Mouse (Mus musculus): ENCODE measurements around the gene Gng8. TPM values are rescaled to one million over a fixed set of nuclear protein-coding genes. Genes with fewer than 3 reads are reported as not detected.
A peak's percentile ranks its signal among the peaks of the same experiment; 100 is the strongest.

Gene Gng8
- polyA plus RNA-seq, 1 experiment, result 10.3 TPM

DNA sequence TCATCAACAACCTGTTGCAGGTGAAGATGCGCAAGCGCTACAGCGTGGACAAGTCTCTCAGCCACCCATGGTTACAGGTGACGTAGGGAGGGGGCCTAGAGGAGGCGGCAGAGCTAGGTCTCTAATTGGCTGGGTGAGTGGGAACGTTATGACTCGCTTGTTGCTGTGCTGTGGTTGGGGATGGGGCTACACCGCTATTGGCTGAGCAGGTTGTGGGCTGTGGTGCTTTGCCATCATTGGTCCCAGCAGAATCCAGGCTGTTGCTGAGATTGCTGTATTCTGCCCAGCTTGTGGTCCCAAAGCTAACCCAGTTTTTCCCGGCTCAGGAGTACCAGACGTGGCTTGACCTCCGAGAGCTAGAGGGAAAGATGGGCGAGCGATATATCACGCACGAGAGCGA lies 22.1 kb upstream of the Gng8 start:
- Histone ChIP-seq H3K36me3 (ENCODE audit: control insufficient read depth, insufficient read depth, low read length) (no peaks in the 10 kb centered on the region), H3K27ac (ENCODE audit: control insufficient read depth, insufficient read depth, low read depth, low read length) (no peak overlapping the region), H3K4me1 (ENCODE audit: control insufficient read depth, insufficient read depth, low read length) (peaks cover 11% of the 10 kb centered on the region), H3K4me3 (ENCODE audit: control insufficient read depth, low read depth, low read length) (peak overlapping the region; percentile 52), H3K27me3 (ENCODE audit: control insufficient read depth, insufficient read depth, low read length) (no peaks in the 10 kb centered on the region)
- TF ChIP-seq CTCF (IDR thresholded peaks at IDR 0.05; ENCODE audit: control insufficient read depth, insufficient read depth, insufficient replicate concordance, low read depth, low read length) (no peak), POLR2A (IDR thresholded peaks at IDR 0.05; ENCODE audit: control insufficient read depth, low read depth, low read length) (no peak; the same call in 1 of the 2 replicates)

- no peak for TF ChIP-seq POLR2A (IDR thresholded peaks at IDR 0.05; ENCODE audit: control insufficient read depth, low read depth, low read length)
- no peak for TF ChIP-seq CTCF (IDR thresholded peaks at IDR 0.05; ENCODE audit: control insufficient read depth, insufficient read depth, insufficient replicate concordance, low read depth, low read length)
- no peaks in the 10 kb centered on the region for H3K27me3 ChIP-seq (ENCODE audit: control insufficient read depth, insufficient read depth, low read length)
- H3K36me3 ChIP-seq (ENCODE audit: control insufficient read depth, insufficient read depth, low read length), result no peaks in the 10 kb centered on the region
- H3K4me3 ChIP-seq (ENCODE audit: control insufficient read depth, low read depth, low read length), result peak overlapping the region; percentile 87
- H3K4me1 ChIP-seq (ENCODE audit: control insufficient read depth, insufficient read depth, low read length), result peaks cover 16% of the 10 kb centered on the region
- no peak overlapping the region for H3K27ac ChIP-seq (ENCODE audit: control insufficient read depth, insufficient read depth, low read depth, low read length)
These were observed 20.0 kb upstream of the Gng8 start for GRCm38 (mm10) chr7:16871600-16871999.

GRCm38 (mm10) chr7:16872478-16872877 lies 19.1 kb upstream of the Gng8 start:
- TF ChIP-seq POLR2A (IDR thresholded peaks at IDR 0.05; ENCODE audit: control insufficient read depth, low read depth, low read length) (no peak), CTCF (IDR thresholded peaks at IDR 0.05; ENCODE audit: control insufficient read depth, insufficient read depth, insufficient replicate concordance, low read depth, low read length) (no peak)

GRCm38 (mm10) chr7:16873392-16873791 lies 18.2 kb upstream of the Gng8 start:
- no peak for TF ChIP-seq CTCF (IDR thresholded peaks at IDR 0.05; ENCODE audit: control insufficient read depth, insufficient read depth, insufficient replicate concordance, low read depth, low read length)
- TF ChIP-seq POLR2A (IDR thresholded peaks at IDR 0.05; ENCODE audit: control insufficient read depth, low read depth, low read length), result no peak
- no peaks in the 10 kb centered on the region for H3K27me3 ChIP-seq (ENCODE audit: control insufficient read depth, insufficient read depth, low read length)
- H3K4me3 ChIP-seq (ENCODE audit: control insufficient read depth, low read depth, low read length), result peak overlapping the region; percentile 87
- no peaks in the 10 kb centered on the region for H3K36me3 ChIP-seq (ENCODE audit: control insufficient read depth, insufficient read depth, low read length)
- peaks cover 20% of the 10 kb centered on the region for H3K4me1 ChIP-seq (ENCODE audit: control insufficient read depth, insufficient read depth, low read length)
- H3K27ac ChIP-seq (ENCODE audit: control insufficient read depth, insufficient read depth, low read depth, low read length), result no peak overlapping the region

More at GRCm38 (mm10) chr7:16872478-16872877, 19.1 kb upstream of the Gng8 start:
- Histone ChIP-seq H3K36me3 (ENCODE audit: control insufficient read depth, insufficient read depth, low read length) (no peaks in the 10 kb centered on the region), H3K4me3 (ENCODE audit: control insufficient read depth, low read depth, low read length) (peak overlapping the region; percentile 87), H3K4me1 (ENCODE audit: control insufficient read depth, insufficient read depth, low read length) (peaks cover 20% of the 10 kb centered on the region), H3K27me3 (ENCODE audit: control insufficient read depth, insufficient read depth, low read length) (no peaks in the 10 kb centered on the region), H3K27ac (ENCODE audit: control insufficient read depth, insufficient read depth, low read depth, low read length) (no peak overlapping the region)

- Histone ChIP-seq H3K27me3 (ENCODE audit: control insufficient read depth, insufficient read depth, low read length) (no peaks in the 10 kb centered on the region), H3K4me1 (ENCODE audit: control insufficient read depth, insufficient read depth, low read length) (peaks cover 20% of the 10 kb centered on the region), H3K4me3 (ENCODE audit: control insufficient read depth, low read depth, low read length) (peak overlapping the region; percentile 84), H3K36me3 (ENCODE audit: control insufficient read depth, insufficient read depth, low read length) (no peaks in the 10 kb centered on the region), H3K27ac (ENCODE audit: control insufficient read depth, insufficient read depth, low read depth, low read length) (peak overlapping the region; percentile 85)
- TF ChIP-seq CTCF (IDR thresholded peaks at IDR 0.05; ENCODE audit: control insufficient read depth, insufficient read depth, insufficient replicate concordance, low read depth, low read length) (peak; percentile 91; the same call in 1 of the 2 replicates), POLR2A (IDR thresholded peaks at IDR 0.05; ENCODE audit: control insufficient read depth, low read depth, low read length) (peak; percentile 45; the same call in 1 of the 2 replicates)
These were observed 17.4 kb upstream of the Gng8 start for GRCm38 (mm10) chr7:16874190-16874589.

DNA sequence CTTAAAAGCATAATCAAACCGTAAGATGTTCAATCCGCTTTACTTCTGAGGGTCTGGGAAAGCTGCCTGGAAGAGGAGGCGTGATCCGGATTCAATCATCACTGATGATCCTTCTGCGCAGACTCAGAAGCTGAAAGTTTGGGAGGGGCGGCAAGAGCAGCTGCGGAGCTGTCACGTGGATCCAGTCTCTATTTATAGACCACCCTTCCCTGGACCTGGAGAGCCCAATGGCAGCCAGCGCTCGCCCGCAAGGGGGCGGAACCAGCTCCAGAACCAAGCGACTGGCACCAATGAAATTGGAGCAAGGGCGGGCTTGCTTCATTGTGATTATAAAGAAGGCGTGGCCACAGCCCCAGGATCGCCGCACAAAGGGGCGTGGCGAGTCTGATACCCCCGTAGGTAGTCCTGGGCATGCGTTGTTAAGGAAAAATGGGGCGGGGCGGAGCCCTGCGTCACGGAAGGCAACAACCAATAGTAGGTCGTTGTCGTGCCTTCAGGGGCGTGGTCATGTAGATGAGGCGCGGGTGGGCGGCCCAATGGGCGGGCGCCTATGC lies 16.8 kb upstream of the Gng8 start:
- Histone ChIP-seq H3K4me3 (ENCODE audit: control insufficient read depth, low read depth, low read length) (peak overlapping the region; percentile 84), H3K4me1 (ENCODE audit: control insufficient read depth, insufficient read depth, low read length) (peaks cover 13% of the 10 kb centered on the region), H3K27ac (ENCODE audit: control insufficient read depth, insufficient read depth, low read depth, low read length) (peak overlapping the region; percentile 85), H3K36me3 (ENCODE audit: control insufficient read depth, insufficient read depth, low read length) (no peaks in the 10 kb centered on the region), H3K27me3 (ENCODE audit: control insufficient read depth, insufficient read depth, low read length) (no peaks in the 10 kb centered on the region)
- no peak for TF ChIP-seq CTCF (IDR thresholded peaks at IDR 0.05; ENCODE audit: control insufficient read depth, insufficient read depth, insufficient replicate concordance, low read depth, low read length)
- peak; percentile 66 for TF ChIP-seq POLR2A (IDR thresholded peaks at IDR 0.05; ENCODE audit: control insufficient read depth, low read depth, low read length)

GRCm38 (mm10) chr7:16875310-16875325 lies 16.5 kb upstream of the Gng8 start, which contains the start of gene Dact3:
Dact3 (plus strand) TSS chr7:16875317.
- Histone ChIP-seq H3K4me1 (ENCODE audit: control insufficient read depth, insufficient read depth, low read length) (peaks cover 11% of the 10 kb centered on the region), H3K36me3 (ENCODE audit: control insufficient read depth, insufficient read depth, low read length) (no peaks in the 10 kb centered on the region)
- TF ChIP-seq POLR2A (IDR thresholded peaks at IDR 0.05; ENCODE audit: control insufficient read depth, low read depth, low read length) (no peak), CTCF (IDR thresholded peaks at IDR 0.05; ENCODE audit: control insufficient read depth, insufficient read depth, insufficient replicate concordance, low read depth, low read length) (no peak)

DNA sequence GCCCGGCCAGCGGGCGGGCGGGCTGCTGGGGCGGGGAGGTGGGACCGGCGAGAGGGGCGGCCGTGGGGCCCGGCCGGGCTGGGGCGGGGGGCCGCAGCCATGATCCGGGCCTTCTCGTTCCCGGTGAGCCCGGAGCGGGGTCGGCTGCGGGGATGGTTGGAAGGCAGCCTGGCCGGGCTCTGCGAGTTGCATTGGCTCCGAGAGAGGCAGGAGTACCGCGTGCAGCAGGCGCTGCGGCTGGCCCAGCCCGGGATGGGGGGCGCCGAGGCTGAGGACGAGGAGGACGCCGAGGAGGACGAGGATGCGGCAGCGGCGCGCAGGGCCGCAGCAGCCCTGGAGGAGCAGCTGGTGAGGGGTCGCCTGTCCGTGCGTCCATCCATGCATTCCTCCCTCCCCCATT lies 16.3 kb upstream of the Gng8 start:
- no peaks in the 10 kb centered on the region for H3K27me3 ChIP-seq (ENCODE audit: control insufficient read depth, insufficient read depth, low read length)
- peak overlapping the region; percentile 88 for H3K4me3 ChIP-seq (ENCODE audit: control insufficient read depth, low read depth, low read length)
- H3K36me3 ChIP-seq (ENCODE audit: control insufficient read depth, insufficient read depth, low read length), result no peaks in the 10 kb centered on the region
- TF ChIP-seq CTCF (IDR thresholded peaks at IDR 0.05; ENCODE audit: control insufficient read depth, insufficient read depth, insufficient replicate concordance, low read depth, low read length) (no peak), POLR2A (IDR thresholded peaks at IDR 0.05; ENCODE audit: control insufficient read depth, low read depth, low read length) (no peak)
- H3K27ac ChIP-seq (ENCODE audit: control insufficient read depth, insufficient read depth, low read depth, low read length), result no peak overlapping the region
- peaks cover 11% of the 10 kb centered on the region for H3K4me1 ChIP-seq (ENCODE audit: control insufficient read depth, insufficient read depth, low read length)

More at GRCm38 (mm10) chr7:16875310-16875325, 16.5 kb upstream of the Gng8 start, which contains the start of gene Dact3:
- H3K4me3 ChIP-seq (ENCODE audit: control insufficient read depth, low read depth, low read length), result peak within 1 kb of the TSS; percentile 88
- H3K27ac ChIP-seq (ENCODE audit: control insufficient read depth, insufficient read depth, low read depth, low read length), result peak within 1 kb of the TSS; percentile 85
- no peaks in the 10 kb centered on the region for H3K27me3 ChIP-seq (ENCODE audit: control insufficient read depth, insufficient read depth, low read length)

Data from testis, adult 2 months (tissue).